Mouse (Mus musculus) embryonic fibroblast, embryonic 13.5 days (primary cell): ENCODE measurements around the gene Gm38394.

Experiments
- CTCF ChIP-seq: IDR thresholded peaks from 2 replicates; pipeline ENCODE4 v1.5.1; 2011; ENCODE audit warnings: mild to moderate bottlenecking, control low read depth, low read length, moderate library complexity, borderline replicate concordance; ENCODE audit not compliant: insufficient read depth
- POLR2A ChIP-seq: IDR thresholded peaks from 2 replicates; pipeline ENCODE4 v1.6.1; 2011; ENCODE audit warnings: low read depth, mild to moderate bottlenecking, control low read depth, low read length, moderate library complexity

DNA sequence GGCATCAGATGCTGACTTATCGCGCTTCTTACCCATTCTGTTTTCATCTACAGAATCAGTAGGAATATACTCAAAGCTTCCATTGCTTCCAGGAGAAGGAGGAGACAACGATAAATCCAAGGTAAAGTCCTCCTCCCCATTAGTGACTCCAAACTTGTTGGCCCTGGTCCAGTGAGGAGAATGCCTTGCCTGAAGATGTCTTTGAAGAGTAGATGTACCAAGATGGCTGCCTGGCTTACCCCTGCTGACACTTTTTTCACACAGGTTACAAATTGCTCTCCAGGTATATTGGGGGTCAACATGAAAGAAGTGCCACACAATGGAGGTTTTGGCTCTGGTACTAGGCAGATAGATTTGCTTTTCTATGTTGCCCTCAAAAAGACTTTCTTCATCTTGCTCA lies 2.2 kb downstream of the Gm38394 start:
- TF ChIP-seq CTCF (no peak), POLR2A (no peak)
